Mouse (Mus musculus) layer of hippocampus, adult 11-12 months (tissue): Measurements from ENCODE around the gene Mxd4.

Source experiments
- DNase-seq: peaks from one replicate; pipeline ENCODE4 v3.0.0; 2022; ENCODE audit warnings: low spot score

Gene Mxd4

GRCm38 (mm10) chr5:34187601-34188316, at the start of gene Mxd4:
Gene Mxd4 (minus strand): TSS chr5:34187720.
- peak; percentile 99 for DNase-seq

GRCm38 (mm10) chr5:34235898-34236420, 48.4 kb upstream of the Mxd4 start:
- no peak for DNase-seq

GRCm38 (mm10) chr5:34235056-34235455, 47.5 kb upstream of the Mxd4 start:
- DNase-seq: no peak

- no peak for DNase-seq
These were observed 45.6 kb upstream of the Mxd4 start for GRCm38 (mm10) chr5:34233221-34233515.

- no peak for DNase-seq
These were observed 45.1 kb upstream of the Mxd4 start for GRCm38 (mm10) chr5:34232481-34233220.

- no peak for DNase-seq
These were observed 44.4 kb upstream of the Mxd4 start for GRCm38 (mm10) chr5:34231901-34232300.

GRCm38 (mm10) chr5:34230599-34231485, 43.3 kb upstream of the Mxd4 start:
- no peak for DNase-seq

- DNase-seq: no peak
These were observed 42.0 kb upstream of the Mxd4 start for GRCm38 (mm10) chr5:34229503-34229902.

- no peak for DNase-seq
These were observed 38.0 kb upstream of the Mxd4 start for GRCm38 (mm10) chr5:34225516-34225915.

- DNase-seq: no peak
These were observed 37.0 kb upstream of the Mxd4 start for GRCm38 (mm10) chr5:34224515-34224914.

GRCm38 (mm10) chr5:34220001-34220400, 32.5 kb upstream of the Mxd4 start:
- no peak for DNase-seq

GRCm38 (mm10) chr5:34218672-34219071, 31.2 kb upstream of the Mxd4 start:
- DNase-seq: no peak

- DNase-seq: no peak
These were observed 30.2 kb upstream of the Mxd4 start for GRCm38 (mm10) chr5:34217756-34218155.

GRCm38 (mm10) chr5:34216025-34216424, 28.5 kb upstream of the Mxd4 start:
- DNase-seq: no peak

- no peak for DNase-seq
These were observed 26.1 kb upstream of the Mxd4 start for GRCm38 (mm10) chr5:34213659-34214058.

- DNase-seq: peak; percentile 78
These were observed 22.8 kb upstream of the Mxd4 start for GRCm38 (mm10) chr5:34210279-34210678.

GRCm38 (mm10) chr5:34207503-34207902, 20.0 kb upstream of the Mxd4 start:
- no peak for DNase-seq

GRCm38 (mm10) chr5:34205788-34206187, 18.3 kb upstream of the Mxd4 start:
- DNase-seq: no peak

- DNase-seq: no peak
These were observed 17.4 kb upstream of the Mxd4 start for GRCm38 (mm10) chr5:34204911-34205310.

- DNase-seq: no peak
These were observed 14.5 kb upstream of the Mxd4 start for GRCm38 (mm10) chr5:34202006-34202405.

- DNase-seq: no peak
These were observed 13.9 kb upstream of the Mxd4 start for GRCm38 (mm10) chr5:34201396-34201795.

- no peak for DNase-seq
These were observed 11.1 kb upstream of the Mxd4 start for GRCm38 (mm10) chr5:34198615-34199014.
